In the genomic region with DNA sequence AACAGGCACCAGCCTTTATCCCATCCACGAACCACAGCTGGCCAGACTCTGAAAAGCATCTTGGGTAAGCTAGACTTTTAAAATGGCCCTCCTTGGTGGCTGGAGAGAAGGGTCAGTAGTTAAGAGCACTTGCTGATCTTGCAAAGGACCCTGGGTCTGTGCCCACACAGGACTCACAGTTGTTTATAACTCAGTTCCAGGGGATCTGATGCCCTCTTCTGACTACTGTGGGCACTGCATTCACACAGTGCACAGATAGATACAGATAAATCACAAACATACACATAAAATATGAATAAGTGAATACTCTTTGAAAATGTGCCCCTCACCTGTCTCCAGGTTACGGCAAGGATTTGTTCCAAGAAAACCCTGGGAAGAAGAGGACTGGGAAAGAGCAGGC, we compare ENCODE assay signal across 19 mouse cellular contexts.
DNase-seq lines count a peak whose midpoint lies in the region; ATAC-seq and TF ChIP-seq lines count a peak whose summit lies in the region.
"Had no signal": no experiment of that assay in that cellular context is flagged by ENCODE, and none has a peak within 500 bp of the region (broad histone marks: within the 10 kb centered on the region; RNA-seq: fewer than 3 reads in every experiment).

No protein-coding gene starts in this region.

- no peaks in the 10 kb centered on the region for H3K9me3 ChIP-seq in forebrain, postnatal 0 days (ENCODE audit: low read length)
- no peaks in the 10 kb centered on the region for H3K9me3 ChIP-seq in forebrain, embryonic 16.5 days (ENCODE audit: control insufficient read depth, low read length)
- H3K9me3 ChIP-seq: forebrain, embryonic 10.5 days; heart, embryonic 15.5 days; limb, embryonic 13.5 days; midbrain, embryonic 10.5 days had no signal

- ATAC-seq in forebrain, postnatal 0 days = no peak
- ATAC-seq in forebrain, embryonic 16.5 days = no peak
- no peak for ATAC-seq in erythroid progenitor cell, adult 5-6 weeks (replicated peaks; ENCODE audit: low FRiP score, poor library complexity, severe bottlenecking)

- no peaks in the 10 kb centered on the region for H3K4me1 ChIP-seq in forebrain, postnatal 0 days (ENCODE audit: insufficient read depth)
- H3K4me1 ChIP-seq in forebrain, embryonic 16.5 days (replicated peaks; ENCODE audit: control insufficient read depth, insufficient read depth, low read length) = peaks cover 10% of the 10 kb centered on the region
- H3K4me1 ChIP-seq: embryonic facial prominence, embryonic 12.5 days; limb, embryonic 13.5 days had no signal

- no peak overlapping the region for H3K4me2 ChIP-seq in forebrain, postnatal 0 days (ENCODE audit: low read depth)
- no peak overlapping the region for H3K4me2 ChIP-seq in forebrain, embryonic 16.5 days (ENCODE audit: low read length)
- H3K4me2 ChIP-seq: embryonic facial prominence, embryonic 12.5 days; heart, embryonic 15.5 days; hindbrain, embryonic 14.5 days; limb, embryonic 13.5 days had no signal

- WGBS in forebrain, postnatal 0 days = 95% methylated on average over 2 of the region's 2 CpGs
- WGBS in forebrain, embryonic 16.5 days = 92% methylated on average over 2 of the region's 2 CpGs

- 0 out of 2 replicates have a peak, but pooled peaks cover 7% of the 10 kb centered on the region for H3K36me3 ChIP-seq in forebrain, postnatal 0 days (ENCODE audit: insufficient read depth)
- no peaks in the 10 kb centered on the region for H3K36me3 ChIP-seq in forebrain, embryonic 16.5 days (ENCODE audit: control insufficient read depth, insufficient read depth)
- H3K36me3 ChIP-seq: embryonic facial prominence, embryonic 12.5 days; forebrain, embryonic 10.5 days; heart, embryonic 15.5 days; limb, embryonic 13.5 days; midbrain, embryonic 10.5 days had no signal

- no peak overlapping the region for H3K4me3 ChIP-seq in forebrain, postnatal 0 days (ENCODE audit: low read depth, low read length)
- no peak overlapping the region for H3K4me3 ChIP-seq in forebrain, embryonic 16.5 days (replicated peaks; ENCODE audit: low read length)
- H3K4me3 ChIP-seq in left cerebral cortex, adult 2 months = no peak overlapping the region
- H3K4me3 ChIP-seq: embryonic facial prominence, embryonic 12.5 days; forebrain, embryonic 10.5 days; heart, embryonic 15.5 days; limb, embryonic 13.5 days; midbrain, embryonic 10.5 days; myocyte had no signal

- H3K27me3 ChIP-seq in forebrain, postnatal 0 days (ENCODE audit: insufficient read depth, low read length) = no peaks in the 10 kb centered on the region
- H3K27me3 ChIP-seq in forebrain, embryonic 16.5 days (replicated peaks; ENCODE audit: control insufficient read depth, insufficient read depth, low read length) = no peaks in the 10 kb centered on the region
- H3K27me3 ChIP-seq: embryonic facial prominence, embryonic 12.5 days; heart, embryonic 15.5 days; limb, embryonic 13.5 days had no signal

- intact Hi-C loops in left cerebral cortex, adult 2 months (cut with DNase I) = no loop called here

- H3K9ac ChIP-seq in forebrain, postnatal 0 days = no peak overlapping the region
- no peak overlapping the region for H3K9ac ChIP-seq in forebrain, embryonic 16.5 days (replicated peaks; ENCODE audit: low read depth, low read length)
- H3K9ac ChIP-seq: embryonic facial prominence, embryonic 12.5 days; heart, embryonic 15.5 days; hindbrain, embryonic 14.5 days; limb, embryonic 13.5 days had no signal

- DNase-seq in forebrain, postnatal 0 days = no peak
- no peak for DNase-seq in left cerebral cortex, adult 2 months (ENCODE audit: extremely low spot score in 1 of 2, low spot score in 2 of 2)
- no peak for DNase-seq in left cerebral cortex, adult 18-20 months (ENCODE audit: low spot score in 2 of 2)
- peak; percentile 29 for DNase-seq in A20 (ENCODE audit: low read depth, low spot score)
- no peak for DNase-seq in brain, embryonic 14.5 days (ENCODE audit: low read depth)
- no peak for DNase-seq in right cerebral cortex, postnatal 14 days
- DNase-seq: adrenal gland, adult 8-10 months; cerebellum, postnatal 25 days; heart, adult 11 months; lung, postnatal 14 days had no signal

- H3K27ac ChIP-seq in forebrain, postnatal 0 days (ENCODE audit: low read depth, low read length) = no peak overlapping the region
- no peak overlapping the region for H3K27ac ChIP-seq in forebrain, embryonic 16.5 days (ENCODE audit: low read length)
- no peak overlapping the region for H3K27ac ChIP-seq in left cerebral cortex, adult 2 months
- H3K27ac ChIP-seq: embryonic facial prominence, embryonic 12.5 days; forebrain, embryonic 10.5 days; heart, embryonic 15.5 days; hindbrain, embryonic 14.5 days; limb, embryonic 13.5 days; midbrain, embryonic 10.5 days had no signal

- no peak for TF ChIP-seq POLR2A in brain, embryonic 14.5 days (IDR thresholded peaks at IDR 0.05; ENCODE audit: borderline replicate concordance, extremely low read depth, insufficient read depth, insufficient read length, poor library complexity, severe bottlenecking)

- peak; percentile 31 for TF ChIP-seq CTCF in forebrain, postnatal 0 days (IDR thresholded peaks at IDR 0.05; ENCODE audit: low read depth)
- peak; percentile 30 for TF ChIP-seq CTCF in left cerebral cortex, adult 2 months (IDR thresholded peaks at IDR 0.05)
- TF ChIP-seq CTCF in brain, embryonic 14.5 days (IDR thresholded peaks at IDR 0.05; ENCODE audit: borderline replicate concordance, extremely low read depth, insufficient read depth, insufficient read length) = peak; percentile 19; the same call in 1 of the 2 replicates
